Mouse (Mus musculus) MEL (cell line): Measurements from ENCODE around the gene Gjc2. TPM values are rescaled to one million over a fixed set of nuclear protein-coding genes. Genes with fewer than 3 reads are reported as not detected.

Experiments used
- DNase-seq: peaks from one replicate; pipeline ENCODE4 v3.0.0; 2011; ENCODE audit warnings: low read depth, low spot score
- H3K27ac ChIP-seq: 2 replicates; pipeline ENCODE4 v1.5.1; 2012; ENCODE audit warnings: low read depth, mild to moderate bottlenecking, control low read depth, low read length, moderate library complexity; ENCODE audit not compliant: control insufficient read depth
- H3K27me3 ChIP-seq, 2 experiments: fragments of 150-350 bp in 1 of 2; sonication (generic) in 1 of 2; 2 replicates each; pipeline ENCODE4 v1.6.1; 2012; ENCODE audit warnings: low read length in 2 of 2, mild to moderate bottlenecking in 2 of 2, improper control_type of control experiment in 1 of 2, moderate library complexity in 1 of 2; ENCODE audit not compliant: insufficient read depth in 2 of 2, control insufficient read depth in 1 of 2
- H3K36me3 ChIP-seq, 2 experiments: 2 replicates each; pipeline ENCODE4 v1.6.1; 2012 to 2014; ENCODE audit warnings: low read length in 2 of 2, improper control_type of control experiment in 1 of 2, inconsistent platforms in 1 of 2, mild to moderate bottlenecking in 1 of 2; ENCODE audit not compliant: insufficient read depth in 2 of 2, control insufficient read depth in 1 of 2
- H3K4me1 ChIP-seq, 2 experiments: fragments of 150-350 bp in 1 of 2; sonication (generic) in 1 of 2; 2 replicates each; pipeline ENCODE4 v1.6.1; 2012; ENCODE audit warnings: low read length in 2 of 2, improper control_type of control experiment in 1 of 2, mild to moderate bottlenecking in 1 of 2; ENCODE audit not compliant: insufficient read depth in 2 of 2, control insufficient read depth in 1 of 2
- H3K4me3 ChIP-seq, 2 experiments: fragments of 150-350 bp in 1 of 2; sonication (generic) in 1 of 2; 2 replicates each; pipeline ENCODE4 v1.5.1; 2012; ENCODE audit warnings: low read depth in 2 of 2, low read length in 2 of 2, mild to moderate bottlenecking in 2 of 2, moderate library complexity in 2 of 2, control low read depth in 1 of 2, improper control_type of control experiment in 1 of 2; ENCODE audit not compliant: control insufficient read depth in 1 of 2, insufficient read depth in 1 of 2
- H3K79me2 ChIP-seq: 2 replicates; pipeline ENCODE4 v1.6.1; 2012; ENCODE audit warnings: mild to moderate bottlenecking, low read length, moderate library complexity; ENCODE audit not compliant: control insufficient read depth, poor library complexity, insufficient read depth
- H3K9ac ChIP-seq: 2 replicates; pipeline ENCODE4 v1.6.1; 2012; ENCODE audit warnings: low read depth, mild to moderate bottlenecking, control low read depth, low read length, moderate library complexity; ENCODE audit not compliant: control insufficient read depth, poor library complexity, severe bottlenecking
- H3K9me3 ChIP-seq: fragments of 150-350 bp; sonication (generic); replicated peaks from 2 replicates; pipeline ENCODE4 v1.6.1; 2012; ENCODE audit warnings: mild to moderate bottlenecking, low read length, improper control_type of control experiment, moderate library complexity; ENCODE audit not compliant: insufficient read depth
- BHLHE40 ChIP-seq: IDR thresholded peaks from 2 replicates; pipeline ENCODE4 v1.6.1; 2012; ENCODE audit warnings: low read depth, mild to moderate bottlenecking, inconsistent platforms, low read length, improper control_type of control experiment, borderline replicate concordance
- CHD2 ChIP-seq: IDR thresholded peaks from 2 replicates; pipeline ENCODE4 v1.6.1; 2011; ENCODE audit warnings: low read length, improper control_type of control experiment
- ELF1 ChIP-seq: IDR thresholded peaks from 2 replicates; pipeline ENCODE4 v1.6.1; 2014; ENCODE audit warnings: low read depth, mild to moderate bottlenecking, inconsistent platforms, low read length, improper control_type of control experiment, moderate library complexity
- EP300 ChIP-seq, 2 experiments: IDR thresholded peaks; 2 replicates each; pipeline ENCODE4 v1.6.1; 2011; ENCODE audit warnings: improper control_type of control experiment in 2 of 2, low read length in 2 of 2, low read depth in 1 of 2, mild to moderate bottlenecking in 1 of 2
- ETS1 ChIP-seq: IDR thresholded peaks from 2 replicates; pipeline ENCODE4 v1.6.1; 2012; ENCODE audit warnings: low read depth, mild to moderate bottlenecking, inconsistent platforms, low read length, improper control_type of control experiment, moderate library complexity
- GATA1 ChIP-seq: IDR thresholded peaks from 2 replicates; pipeline ENCODE4 v1.6.1; 2011; ENCODE audit warnings: low read depth, low read length, improper control_type of control experiment
- MAZ ChIP-seq: IDR thresholded peaks from 2 replicates; pipeline ENCODE4 v1.6.1; 2012; ENCODE audit warnings: low read depth, mild to moderate bottlenecking, inconsistent platforms, low read length, improper control_type of control experiment
- MXI1 ChIP-seq: IDR thresholded peaks from 2 replicates; pipeline ENCODE4 v1.6.1; 2011; ENCODE audit warnings: mild to moderate bottlenecking, low read depth, low read length, improper control_type of control experiment
- MYC ChIP-seq: IDR thresholded peaks from 2 replicates; pipeline ENCODE4 v1.6.1; 2011; ENCODE audit warnings: low read depth, mild to moderate bottlenecking, low read length, improper control_type of control experiment, moderate library complexity
- NRF1 ChIP-seq: IDR thresholded peaks from 2 replicates; pipeline ENCODE4 v1.6.1; 2014; ENCODE audit warnings: low read depth, mild to moderate bottlenecking, inconsistent platforms, low read length, improper control_type of control experiment, moderate library complexity; ENCODE audit not compliant: poor library complexity, insufficient read depth, severe bottlenecking
- RAD21 ChIP-seq: IDR thresholded peaks from 2 replicates; pipeline ENCODE4 v1.6.1; 2011; ENCODE audit warnings: mild to moderate bottlenecking, low read depth, low read length, improper control_type of control experiment
- RCOR1 ChIP-seq: IDR thresholded peaks from 2 replicates; pipeline ENCODE4 v1.6.1; 2012; ENCODE audit warnings: low read depth, mild to moderate bottlenecking, inconsistent platforms, low read length, improper control_type of control experiment
- SMC3 ChIP-seq: IDR thresholded peaks from 2 replicates; pipeline ENCODE4 v1.6.1; 2011; ENCODE audit warnings: low read depth, low read length, improper control_type of control experiment
- TBP ChIP-seq: IDR thresholded peaks from 2 replicates; pipeline ENCODE4 v1.8.0; 2011; ENCODE audit warnings: low read depth, low read length, improper control_type of control experiment
- TCF12 ChIP-seq: IDR thresholded peaks from 2 replicates; pipeline ENCODE4 v1.6.1; 2014; ENCODE audit warnings: low read depth, mild to moderate bottlenecking, inconsistent platforms, low read length, improper control_type of control experiment, moderate library complexity
- USF1 ChIP-seq: IDR thresholded peaks from 2 replicates; pipeline ENCODE4 v1.6.1; 2014; ENCODE audit warnings: low read depth, mild to moderate bottlenecking, inconsistent platforms, low read length, improper control_type of control experiment, moderate library complexity
- USF2 ChIP-seq, 2 experiments: IDR thresholded peaks; 2 replicates each; pipeline ENCODE4 v1.6.1; 2011 to 2012; ENCODE audit warnings: improper control_type of control experiment in 2 of 2, low read length in 2 of 2, borderline replicate concordance in 1 of 2, inconsistent platforms in 1 of 2, low read depth in 1 of 2, mild to moderate bottlenecking in 1 of 2; ENCODE audit not compliant: insufficient read depth in 1 of 2
- ZC3H11A ChIP-seq: IDR thresholded peaks from 2 replicates; pipeline ENCODE4 v1.6.1; 2012; ENCODE audit warnings: low read depth, mild to moderate bottlenecking, inconsistent platforms, low read length, improper control_type of control experiment
- ZKSCAN1 ChIP-seq: IDR thresholded peaks from 2 replicates; pipeline ENCODE4 v1.6.1; 2012; ENCODE audit warnings: low read depth, mild to moderate bottlenecking, inconsistent platforms, low read length, improper control_type of control experiment, moderate library complexity
- ZNF384 ChIP-seq: IDR thresholded peaks from 2 replicates; pipeline ENCODE4 v1.6.1; 2012; ENCODE audit warnings: low read depth, mild to moderate bottlenecking, inconsistent platforms, low read length, improper control_type of control experiment
- polyA plus RNA-seq, 2 experiments: library from polyadenylated mRNA; stranded (reverse) in 1 of 2; unstranded in 1 of 2; fragments of >175 nt in 1 of 2; fragments of >200 nt in 1 of 2; gene quantifications; 2 replicates each; pipeline versions ENCODE4 v1.2.1 to v1.2.4; 2012; ENCODE audit warnings: low replicate concordance in 2 of 2, low read depth in 1 of 2; ENCODE audit not compliant: insufficient read length in 2 of 2, insufficient read depth in 1 of 2, missing spikeins in 1 of 2
- total RNA-seq: library from RNA; depleted of rRNA; stranded (reverse); fragments of 300-350 nt; gene quantifications from 2 replicates; pipeline ENCODE4 v1.2.3, GENCODE M21; 2012

Gene Gjc2
- total and polyA plus RNA-seq, 3 experiments: 0.07 to 0.08 TPM; not detected in 1

DNA sequence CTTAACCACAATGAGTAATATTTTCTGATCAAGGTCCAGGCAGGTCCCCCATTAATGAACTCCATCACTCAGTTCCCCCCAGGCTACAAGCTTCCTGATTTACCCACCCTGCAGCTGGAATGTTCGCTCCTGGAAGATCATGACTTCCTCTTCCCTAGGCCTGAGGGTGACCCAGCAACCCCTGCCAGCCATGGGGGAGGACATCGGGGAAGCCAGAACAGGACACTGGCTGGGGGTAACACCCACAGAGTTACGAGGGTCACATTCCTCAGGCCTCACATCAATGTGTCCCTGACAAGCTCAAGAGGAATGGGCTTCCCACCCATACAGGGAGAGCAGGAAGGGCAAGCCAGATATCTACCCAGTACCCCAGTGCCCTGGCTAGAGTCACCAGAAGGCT is 13.2 kb downstream of the Gjc2 start:
- H3K27me3 ChIP-seq: no peaks in the 10 kb centered on the region
- TF ChIP-seq BHLHE40 (no peak), RAD21 (no peak), SMC3 (no peak), NRF1 (no peak), ZC3H11A (no peak), MXI1 (no peak)
- no peak overlapping the region for H3K4me3 ChIP-seq
- DNase-seq: no peak
- H3K9me3 ChIP-seq: no peaks in the 10 kb centered on the region
- no peaks in the 10 kb centered on the region for H3K79me2 ChIP-seq
- no peak overlapping the region for H3K27ac ChIP-seq
- peaks cover 0 to 29% of the 10 kb centered on the region in 2 experiments; a peak in 2 of 4 replicates for H3K36me3 ChIP-seq
- H3K4me1 ChIP-seq: peaks cover 29 to 33% of the 10 kb centered on the region in 2 experiments
- no peak overlapping the region for H3K9ac ChIP-seq

DNA sequence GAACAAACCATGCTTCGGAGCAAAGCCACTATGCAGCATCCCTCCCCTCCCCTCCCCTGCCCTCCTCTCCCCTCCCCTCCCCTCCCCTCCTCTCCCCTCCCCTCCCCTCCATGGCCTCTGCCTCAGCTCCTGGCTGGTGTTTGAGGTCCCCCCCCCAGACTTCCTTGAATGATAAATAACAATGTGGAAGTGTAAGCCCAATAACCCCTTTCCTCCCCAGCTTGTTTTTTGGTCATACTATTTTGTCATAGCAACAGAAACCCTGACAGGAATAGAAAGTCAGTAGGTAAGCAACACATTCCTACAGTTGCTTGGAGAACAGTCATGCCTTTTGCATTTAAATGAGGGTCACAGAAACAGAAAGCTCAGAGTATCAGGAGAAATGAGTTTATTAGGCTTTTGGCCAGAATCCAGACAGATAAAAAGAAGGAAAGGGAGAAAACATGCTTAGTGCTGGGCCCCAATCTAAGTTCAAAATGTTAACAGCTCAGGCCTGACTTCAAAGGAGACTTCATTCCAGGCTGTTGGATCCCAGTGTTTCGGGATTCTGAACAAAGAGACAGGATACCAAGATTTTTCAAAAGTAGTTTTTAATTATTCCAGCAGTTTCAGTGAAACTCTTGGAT is 17.3 kb downstream of the Gjc2 start:
- H3K4me1 ChIP-seq: peaks cover 22 to 37% of the 10 kb centered on the region in 2 experiments
- no peaks in the 10 kb centered on the region for H3K27me3 ChIP-seq
- H3K9ac ChIP-seq: peak overlapping the region; percentile 16
- peaks cover 10% of the 10 kb centered on the region for H3K79me2 ChIP-seq
- DNase-seq: peak; percentile 83
- H3K36me3 ChIP-seq: peaks cover 0 to 31% of the 10 kb centered on the region in 2 experiments; a peak in 2 of 4 replicates
- peak overlapping the region in 1 of 2 experiments; percentile 8; a peak in 2 of 4 replicates for H3K4me3 ChIP-seq
- no peaks in the 10 kb centered on the region for H3K9me3 ChIP-seq
- peak overlapping the region; percentile 97 for H3K27ac ChIP-seq
- TF ChIP-seq RCOR1: peak; percentile 43; the same call in 1 of the 2 replicates
- TF ChIP-seq ZKSCAN1: no peak
- TF ChIP-seq ELF1: peak; percentile 46; the same call in 1 of the 2 replicates
- 0 out of 2 replicates have a peak, but pooled peaks have one; percentile 62 for TF ChIP-seq TBP
- peak; percentile 60; the same call in 1 of the 2 replicates for TF ChIP-seq ETS1
- peak; percentile 66 for TF ChIP-seq GATA1
- TF ChIP-seq MAZ: peak; percentile 70; the same call in 1 of the 2 replicates
- TF ChIP-seq TCF12: 0 out of 2 replicates have a peak, but pooled peaks have one; percentile 27
- TF ChIP-seq ZNF384: peak; percentile 64
- peak; percentile 73 for TF ChIP-seq MXI1
- peak; percentile 72; the same call in 1 of the 2 replicates for TF ChIP-seq MYC
- no peak for TF ChIP-seq USF2 (IDR thresholded peaks at IDR 0.05; ENCODE audit: borderline replicate concordance in 1 of 2, insufficient read depth in 1 of 2, low read depth in 1 of 2, low read length in 2 of 2)
- TF ChIP-seq SMC3: no peak
- no peak for TF ChIP-seq USF1
- TF ChIP-seq EP300 (IDR thresholded peaks at IDR 0.05; ENCODE audit: low read depth in 1 of 2, low read length in 2 of 2): peak in 1 of 2 experiments; percentile 57; a peak in 1 of 4 replicates
- TF ChIP-seq CHD2: no peak
